ENCODE assay signal across 9 mouse cellular contexts in the genomic region with DNA sequence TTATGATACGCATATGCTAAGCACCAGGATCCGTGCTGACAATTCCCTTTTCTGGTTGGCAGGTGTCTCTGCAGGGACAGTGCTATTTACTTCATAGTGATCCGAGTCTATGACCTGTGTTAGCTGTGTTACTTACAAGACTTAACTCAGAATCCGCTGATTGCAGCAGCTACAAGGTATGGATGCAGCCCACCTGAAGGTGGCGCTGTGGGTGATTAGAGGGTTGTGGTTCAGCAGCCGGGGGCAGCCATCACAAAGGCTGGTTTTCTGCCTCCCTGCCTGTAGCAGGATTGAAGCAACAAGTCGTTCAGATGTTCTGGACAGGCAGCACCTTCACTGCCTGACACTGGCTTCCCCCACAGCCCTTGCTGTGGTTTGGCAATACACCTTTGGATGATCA.
A peak's percentile ranks its signal among the peaks of the same experiment; 100 is the strongest.
DNase-seq lines count a peak whose midpoint lies in the region; ATAC-seq and TF ChIP-seq lines count a peak whose summit lies in the region.
"Had no signal": no experiment of that assay in that cellular context is flagged by ENCODE, and none has a peak within 500 bp of the region (broad histone marks: within the 10 kb centered on the region; RNA-seq: fewer than 3 reads in every experiment).

No protein-coding gene starts in this region.

- no peaks in the 10 kb centered on the region for H3K27me3 ChIP-seq in liver, adult 2 months (ENCODE audit: control insufficient read depth, insufficient read depth, low read length)
- peaks cover 7% of the 10 kb centered on the region; the same call in 1 of the 2 replicates for H3K27me3 ChIP-seq in liver, embryonic 11.5 days (replicated peaks; ENCODE audit: control insufficient read depth, insufficient read depth, low read length)
- H3K27me3 ChIP-seq in limb, embryonic 14.5 days (ENCODE audit: control insufficient read depth, insufficient read depth, low read length): no peaks in the 10 kb centered on the region
- H3K27me3 ChIP-seq: lung, embryonic 15.5 days had no signal

- H3K27ac ChIP-seq in liver, adult 2 months (replicated peaks; ENCODE audit: insufficient read depth, low read depth, low read length): no peak overlapping the region
- no peak overlapping the region for H3K27ac ChIP-seq in liver, embryonic 11.5 days (ENCODE audit: low read depth, low read length)
- H3K27ac ChIP-seq in limb, embryonic 14.5 days (replicated peaks; ENCODE audit: low read depth, low read length): no peak overlapping the region

- H3K9ac ChIP-seq in liver, adult 2 months (ENCODE audit: low read depth, low read length): no peak overlapping the region
- H3K9ac ChIP-seq in liver, embryonic 11.5 days (ENCODE audit: low read depth, low read length): no peak overlapping the region
- no peak overlapping the region for H3K9ac ChIP-seq in limb, embryonic 14.5 days (ENCODE audit: low read depth, low read length, severe bottlenecking)
- H3K9ac ChIP-seq: lung, embryonic 15.5 days had no signal

- H3K36me3 ChIP-seq in liver, adult 2 months (ENCODE audit: control insufficient read depth, insufficient read depth, low read length): no peaks in the 10 kb centered on the region
- no peaks in the 10 kb centered on the region for H3K36me3 ChIP-seq in liver, embryonic 11.5 days (ENCODE audit: control insufficient read depth, insufficient read depth, low read length)
- no peaks in the 10 kb centered on the region for H3K36me3 ChIP-seq in limb, embryonic 14.5 days (ENCODE audit: control insufficient read depth, insufficient read depth, low read length)
- H3K36me3 ChIP-seq: lung, embryonic 15.5 days had no signal

- no peak for ATAC-seq in liver, embryonic 11.5 days (replicated peaks; ENCODE audit: low FRiP score)
- ATAC-seq in limb, embryonic 14.5 days (ENCODE audit: low FRiP score, low read depth): no peak

- TF ChIP-seq POLR2A in liver, adult 2 months (IDR thresholded peaks at IDR 0.05; ENCODE audit: extremely low read depth, insufficient read depth, low read length): no peak
- no peak for TF ChIP-seq POLR2A in limb, embryonic 14.5 days (IDR thresholded peaks at IDR 0.05; ENCODE audit: borderline replicate concordance, extremely low read depth, insufficient read depth, insufficient read length)

- no peaks in the 10 kb centered on the region for H3K4me1 ChIP-seq in liver, adult 2 months (ENCODE audit: control insufficient read depth, insufficient read depth, low read length)
- peaks cover 4% of the 10 kb centered on the region for H3K4me1 ChIP-seq in liver, embryonic 11.5 days (replicated peaks; ENCODE audit: control insufficient read depth, insufficient read depth, low read length)
- H3K4me1 ChIP-seq in limb, embryonic 14.5 days (ENCODE audit: control insufficient read depth, insufficient read depth, low read length): peaks cover 9% of the 10 kb centered on the region

- no peaks in the 10 kb centered on the region for H3K9me3 ChIP-seq in liver, embryonic 11.5 days (ENCODE audit: control insufficient read depth, low read length)
- H3K9me3 ChIP-seq in limb, embryonic 14.5 days (ENCODE audit: control insufficient read depth, low read length): no peaks in the 10 kb centered on the region
- H3K9me3 ChIP-seq: lung, embryonic 15.5 days had no signal

- peak; percentile 48 for TF ChIP-seq CTCF in liver, adult 2 months (IDR thresholded peaks at IDR 0.05; ENCODE audit: low read depth, low read length)

- peak; percentile 57 for DNase-seq in adrenal gland, postnatal 14 days
- DNase-seq in adrenal gland, adult 8-10 months: no peak
- no peak for DNase-seq in liver, adult 2 months (ENCODE audit: extremely low read depth, low read depth, low spot score)
- DNase-seq in liver, embryonic 11.5 days (ENCODE audit: low spot score): no peak
- DNase-seq in embryo, embryonic 11 days: peak; percentile 67
- DNase-seq in limb, embryonic 14.5 days (ENCODE audit: low spot score): peak; percentile 35
- DNase-seq in spleen, adult 18-20 months: no peak
- no peak for DNase-seq in kidney, adult 18-20 months

- 67% methylated on average over 7 of the region's 7 CpGs for WGBS in liver, adult 2 months
- 33% methylated on average over 7 of the region's 7 CpGs for WGBS in liver, embryonic 11.5 days
- 39% methylated on average over 7 of the region's 7 CpGs for WGBS in limb, embryonic 14.5 days

- H3K4me2 ChIP-seq in liver, embryonic 11.5 days: no peak overlapping the region
- no peak overlapping the region for H3K4me2 ChIP-seq in limb, embryonic 14.5 days (replicated peaks; ENCODE audit: low read depth, low read length, severe bottlenecking)

- no peak overlapping the region for H3K4me3 ChIP-seq in liver, adult 2 months (ENCODE audit: insufficient read depth, low read depth, low read length)
- H3K4me3 ChIP-seq in liver, embryonic 11.5 days (ENCODE audit: low read depth, low read length): no peak overlapping the region
- no peak overlapping the region for H3K4me3 ChIP-seq in limb, embryonic 14.5 days (replicated peaks; ENCODE audit: low read length)

- H3K79me2 ChIP-seq in liver, adult 2 months (ENCODE audit: control insufficient read depth, insufficient read depth, low read length): no peaks in the 10 kb centered on the region

Comparison
In these comparisons a context has a peak if more than half of its experiments do, and no peak if none do; other contexts are left out.
1. DNase-seq: peak in adrenal gland, postnatal 14 days (single experiment), embryo, embryonic 11 days (single experiment) and limb, embryonic 14.5 days (single experiment); none in adrenal gland, adult 8-10 months (single experiment), liver, adult 2 months (single experiment), liver, embryonic 11.5 days (single experiment), spleen, adult 18-20 months (0 of 2) and kidney, adult 18-20 months (single experiment).